Mouse (Mus musculus): Measurements from ENCODE around the gene Zswim3. TPM values are rescaled to one million over a fixed set of nuclear protein-coding genes. Genes with fewer than 3 reads are reported as not detected.

Gene Zswim3
- total RNA-seq, 1 experiment from 2014 or later, result 1.9 TPM

- no peak for ATAC-seq (replicated peaks; ENCODE audit: insufficient number of reproducible peaks, low FRiP score, low TSS enrichment, poor library complexity, severe bottlenecking)
Measured at GRCm38 (mm10) chr2:164864593-164864992, 59.7 kb downstream of the Zswim3 start.

DNA sequence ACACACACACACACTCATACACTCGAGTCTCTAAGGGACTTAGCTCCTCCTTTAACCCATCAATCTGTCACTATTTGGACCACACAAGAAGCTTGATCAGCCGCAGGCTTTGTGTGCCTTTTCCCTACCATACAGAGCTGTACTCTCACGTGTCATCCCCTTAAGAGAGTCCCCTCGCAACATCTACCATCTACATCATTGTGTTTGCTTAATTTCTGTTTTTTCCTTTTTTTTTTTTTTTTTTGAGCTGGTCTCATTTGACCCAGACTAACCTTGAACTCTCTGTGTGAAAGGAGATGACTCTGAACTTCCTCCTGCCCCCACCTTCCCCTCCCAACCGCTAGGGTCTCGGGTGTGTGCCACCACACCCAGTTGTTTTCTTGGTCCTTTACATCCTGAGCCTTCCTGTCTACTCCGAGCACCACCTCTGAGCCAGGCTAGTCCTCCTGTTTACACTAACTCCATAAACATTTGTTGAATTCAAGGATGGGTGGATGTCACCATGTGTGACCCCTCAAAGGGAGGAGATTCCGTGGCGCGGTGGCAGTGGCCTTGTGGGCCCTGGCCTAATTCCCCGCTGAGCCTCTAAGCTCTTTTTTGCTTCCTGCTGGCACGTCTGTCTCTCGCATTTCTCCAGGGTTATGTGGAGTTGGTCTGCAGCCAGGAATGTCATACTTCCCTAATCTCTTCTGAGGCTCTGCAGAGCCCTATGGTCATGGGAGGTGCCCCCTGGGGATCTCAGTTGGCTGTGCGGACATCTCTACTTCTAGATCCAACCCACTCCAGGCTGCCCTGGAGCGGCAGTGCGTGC, 62.0 kb downstream of the Zswim3 start:
- ATAC-seq (replicated peaks; ENCODE audit: insufficient number of reproducible peaks, low FRiP score, low TSS enrichment, poor library complexity, severe bottlenecking), result peak; percentile 61

GRCm38 (mm10) chr2:164867566-164867965, 62.7 kb downstream of the Zswim3 start:
- ATAC-seq (replicated peaks; ENCODE audit: insufficient number of reproducible peaks, low FRiP score, low TSS enrichment, poor library complexity, severe bottlenecking), result 0 out of 2 replicates have a peak, but pooled peaks have one; percentile 11

- ATAC-seq (replicated peaks; ENCODE audit: insufficient number of reproducible peaks, low FRiP score, low TSS enrichment, poor library complexity, severe bottlenecking), result peak; percentile 86
Measured at GRCm38 (mm10) chr2:164868491-164868890, 63.6 kb downstream of the Zswim3 start.

Other genes with a start within 250 kb of the Zswim3 start
- gene Wfdc2, start 242.7 kb upstream of the Zswim3 start, total RNA-seq (2017), result 1.4 TPM in 1 of 3 replicates, not detected in the others
- not detected in 3 replicates for gene Spint3, start 231.6 kb upstream of the Zswim3 start, total RNA-seq (2017)
- gene Wfdc6a, start 219.7 kb upstream of the Zswim3 start, total RNA-seq (2017), result 0.87 TPM in 1 of 3 replicates, not detected in the others
- gene Eppin, start 211.5 kb upstream of the Zswim3 start, total RNA-seq (2017), result not detected in 3 replicates
- gene Wfdc6b, start 191.6 kb upstream of the Zswim3 start, total RNA-seq (2017), result not detected in 3 replicates
- gene Wfdc8, start 191.5 kb upstream of the Zswim3 start, total RNA-seq (2017), result not detected in 3 replicates
- not detected in 3 replicates for gene Wfdc16, start 166.3 kb upstream of the Zswim3 start, total RNA-seq (2017)
- gene Wfdc10, start 149.1 kb upstream of the Zswim3 start, total RNA-seq (2017), result not detected in 3 replicates
- not detected in 3 replicates for gene Wfdc9, start 148.5 kb upstream of the Zswim3 start, total RNA-seq (2017)
- gene Wfdc11, start 131.0 kb upstream of the Zswim3 start, total RNA-seq (2017), result not detected in 3 replicates
- gene Wfdc13, start 120.0 kb upstream of the Zswim3 start, total RNA-seq (2017), result not detected in 3 replicates
- gene Spint4, start 106.6 kb upstream of the Zswim3 start, total RNA-seq (2017), result not detected in 3 replicates
- not detected in 3 replicates for gene Spint5, start 89.8 kb upstream of the Zswim3 start, total RNA-seq (2017)
- not detected in 3 replicates for gene Wfdc3, start 59.2 kb upstream of the Zswim3 start, total RNA-seq (2017)
- 18.2 to 23.6 TPM (median 20.1 TPM) in 3 replicates for gene Dnttip1, start 59.1 kb upstream of the Zswim3 start, total RNA-seq (2017)
- gene Ube2c, start 35.2 kb upstream of the Zswim3 start, total RNA-seq (2017), result 2.7 to 5.1 TPM (median 3.5 TPM) in 3 replicates
- gene Tnnc2, start 25.1 kb upstream of the Zswim3 start, total RNA-seq (2017), result not detected in 3 replicates
- 2.9 to 6.0 TPM (median 5.5 TPM) in 3 replicates for gene Snx21, start 19.3 kb upstream of the Zswim3 start, total RNA-seq (2017)
- gene Acot8, start 216 bp upstream of the Zswim3 start, total RNA-seq (2017), result 31.0 to 45.3 TPM (median 42.4 TPM) in 3 replicates
- gene Zswim1, start 17.6 kb downstream of the Zswim3 start, total RNA-seq (2017), result 0.67 to 1.8 TPM (median 1.7 TPM) in 3 replicates
- not detected in 3 replicates for gene Spata25, start 23.4 kb downstream of the Zswim3 start, total RNA-seq (2017)
- 283 to 459 TPM (median 330 TPM) in 3 replicates for gene Ctsa, start 27.8 kb downstream of the Zswim3 start, total RNA-seq (2017)
- gene Neurl2, start 28.4 kb downstream of the Zswim3 start, total RNA-seq (2017), result 0.97 to 3.0 TPM (median 2.3 TPM) in 3 replicates
- gene Pltp, start 52.6 kb downstream of the Zswim3 start, total RNA-seq (2017), result 37.3 to 58.3 TPM (median 46.8 TPM) in 3 replicates
- 60.0 to 62.1 TPM (median 60.1 TPM) in 3 replicates for gene Pcif1, start 74.2 kb downstream of the Zswim3 start, total RNA-seq (2017)
- 9.1 to 21.0 TPM (median 12.5 TPM) in 3 replicates for gene Zfp335, start 106.7 kb downstream of the Zswim3 start, total RNA-seq (2017)
- gene Mmp9, start 135.7 kb downstream of the Zswim3 start, total RNA-seq (2017), result 1.7 to 19.4 TPM (median 15.0 TPM) in 3 replicates
- gene Slc12a5, start 155.7 kb downstream of the Zswim3 start, total RNA-seq (2017), result 0.11 to 1.7 TPM (median 0.29 TPM) in 3 replicates
- 25.0 to 47.8 TPM (median 37.3 TPM) in 3 replicates for gene Ncoa5, start 229.8 kb downstream of the Zswim3 start, total RNA-seq (2017)

Measured in monocyte, adult 5-6 weeks (primary cell).